22 mouse cellular contexts compared by ENCODE assay signal in genomic region chr13:41845013-41845412, GRCm38 (mm10). TPM values are rescaled to one million over a fixed set of nuclear protein-coding genes. Genes with fewer than 3 reads are reported as not detected.
DNase-seq lines count a peak whose midpoint lies in the region; ATAC-seq and TF ChIP-seq lines count a peak whose summit lies in the region.
"Had no signal": no experiment of that assay in that cellular context is flagged by ENCODE, and none has a peak within 500 bp of the region (broad histone marks: within the 10 kb centered on the region; RNA-seq: fewer than 3 reads in every experiment).

No protein-coding gene starts in this region.

- WGBS in lung, embryonic 14.5 days: 27% methylated on average over 5 of the region's 5 CpGs
- WGBS in lung, postnatal 0 days: 32% methylated on average over 5 of the region's 5 CpGs
- WGBS in midbrain, embryonic 16.5 days: 89% methylated on average over 5 of the region's 5 CpGs

- ATAC-seq in lung, embryonic 14.5 days (ENCODE audit: insufficient read depth): no peak
- ATAC-seq in lung, postnatal 0 days: no peak
- ATAC-seq in midbrain, embryonic 16.5 days: no peak
- ATAC-seq: activated CD4-positive, CD25-positive, alpha-beta regulatory T cell, adult 4 months; forebrain, embryonic 13.5 days; forebrain, embryonic 15.5 days; forebrain, postnatal 0 days; Patski had no signal

- no peak overlapping the region for H3K27ac ChIP-seq in lung, embryonic 14.5 days (ENCODE audit: low read depth)
- no peak overlapping the region for H3K27ac ChIP-seq in lung, postnatal 0 days (ENCODE audit: low read length)
- H3K27ac ChIP-seq in midbrain, embryonic 16.5 days (ENCODE audit: low read length): no peak overlapping the region
- H3K27ac ChIP-seq: embryonic facial prominence, embryonic 10.5 days; embryonic facial prominence, embryonic 12.5 days; forebrain, embryonic 13.5 days; forebrain, embryonic 15.5 days had no signal

- no peak overlapping the region for H3K4me2 ChIP-seq in lung, embryonic 14.5 days
- no peak overlapping the region for H3K4me2 ChIP-seq in lung, postnatal 0 days (replicated peaks; ENCODE audit: low read depth, low read length)
- no peak overlapping the region for H3K4me2 ChIP-seq in midbrain, embryonic 16.5 days (ENCODE audit: low read length)
- H3K4me2 ChIP-seq: embryonic facial prominence, embryonic 12.5 days; forebrain, embryonic 13.5 days; forebrain, embryonic 15.5 days had no signal

- no peak overlapping the region for H3K4me3 ChIP-seq in lung, embryonic 14.5 days (ENCODE audit: low read depth, low read length)
- no peak overlapping the region for H3K4me3 ChIP-seq in lung, postnatal 0 days (ENCODE audit: low read depth, low read length)
- no peak overlapping the region for H3K4me3 ChIP-seq in midbrain, embryonic 16.5 days (ENCODE audit: low read depth, low read length)
- H3K4me3 ChIP-seq: embryonic facial prominence, embryonic 10.5 days; embryonic facial prominence, embryonic 12.5 days; forebrain, embryonic 13.5 days; forebrain, embryonic 15.5 days had no signal

- TF ChIP-seq EP300 in lung, postnatal 0 days (IDR thresholded peaks at IDR 0.05): no peak

- no peak for TF ChIP-seq CTCF in lung, embryonic 14.5 days (IDR thresholded peaks at IDR 0.05; ENCODE audit: low read depth)
- TF ChIP-seq CTCF in lung, postnatal 0 days (IDR thresholded peaks at IDR 0.05): no peak

- H3K4me1 ChIP-seq in lung, embryonic 14.5 days (ENCODE audit: insufficient read depth): no peaks in the 10 kb centered on the region
- no peaks in the 10 kb centered on the region for H3K4me1 ChIP-seq in lung, postnatal 0 days (ENCODE audit: insufficient read depth, low read depth, low read length)
- H3K4me1 ChIP-seq in midbrain, embryonic 16.5 days (ENCODE audit: control insufficient read depth, insufficient read depth, low read length): no peaks in the 10 kb centered on the region
- H3K4me1 ChIP-seq: forebrain, embryonic 13.5 days; forebrain, embryonic 15.5 days had no signal

- H3K9me3 ChIP-seq in lung, embryonic 14.5 days (ENCODE audit: low read depth, low read length): no peaks in the 10 kb centered on the region
- H3K9me3 ChIP-seq in lung, postnatal 0 days (ENCODE audit: low read length): no peaks in the 10 kb centered on the region
- no peaks in the 10 kb centered on the region for H3K9me3 ChIP-seq in midbrain, embryonic 16.5 days (replicated peaks; ENCODE audit: control insufficient read depth, low read length, poor library complexity, severe bottlenecking)
- H3K9me3 ChIP-seq: embryonic facial prominence, embryonic 10.5 days; embryonic facial prominence, embryonic 12.5 days; forebrain, embryonic 13.5 days; forebrain, embryonic 15.5 days; G1E had no signal

- DNase-seq in heart, adult 11 months: peak; percentile 29
- DNase-seq in heart, adult 18-20 months: no peak
- peak; percentile 16 for DNase-seq in lung, embryonic 14.5 days
- DNase-seq in lung, postnatal 0 days (ENCODE audit: low spot score): no peak
- DNase-seq: adrenal gland, adult 8-10 months; adrenal gland, postnatal 36 days; cerebellum, adult 11-12 months; cerebellum, adult 2 months; cerebellum, adult 9-10 months; cerebellum, postnatal 10 days; cerebellum, postnatal 25 days; forebrain, postnatal 0 days had no signal

- H3K9ac ChIP-seq in lung, embryonic 14.5 days: no peak overlapping the region
- no peak overlapping the region for H3K9ac ChIP-seq in lung, postnatal 0 days (replicated peaks; ENCODE audit: low read depth)
- no peak overlapping the region for H3K9ac ChIP-seq in midbrain, embryonic 16.5 days (ENCODE audit: low read depth, low read length)
- H3K9ac ChIP-seq: embryonic facial prominence, embryonic 12.5 days; forebrain, embryonic 13.5 days; forebrain, embryonic 15.5 days; forebrain, postnatal 0 days had no signal

- no peaks in the 10 kb centered on the region for H3K36me3 ChIP-seq in lung, embryonic 14.5 days (ENCODE audit: insufficient read depth)
- H3K36me3 ChIP-seq in lung, postnatal 0 days (ENCODE audit: insufficient read depth, low read length): no peaks in the 10 kb centered on the region
- H3K36me3 ChIP-seq in midbrain, embryonic 16.5 days (ENCODE audit: control insufficient read depth, insufficient read depth, low read length): no peaks in the 10 kb centered on the region
- H3K36me3 ChIP-seq: embryonic facial prominence, embryonic 10.5 days; embryonic facial prominence, embryonic 12.5 days; forebrain, embryonic 15.5 days; G1E had no signal

- no peaks in the 10 kb centered on the region for H3K27me3 ChIP-seq in lung, embryonic 14.5 days (ENCODE audit: insufficient read depth, low read length)
- no peaks in the 10 kb centered on the region for H3K27me3 ChIP-seq in lung, postnatal 0 days (replicated peaks; ENCODE audit: insufficient read depth, low read length)
- no peaks in the 10 kb centered on the region for H3K27me3 ChIP-seq in midbrain, embryonic 16.5 days (ENCODE audit: control insufficient read depth, insufficient read depth, low read depth, low read length)
- H3K27me3 ChIP-seq: embryonic facial prominence, embryonic 12.5 days; forebrain, embryonic 13.5 days; forebrain, embryonic 15.5 days; Patski had no signal

RNA-seq across cellular contexts. Expression of gene Adtrp, which starts 2.5 kb away (rescaled TPM):
- 1 to 10 TPM in 1 of 2 experiments, under 1 TPM in 1; 0.87 to 6.5 TPM for total RNA-seq in heart, adult 18-20 months (2021)
- not detected in 2 replicates for polyA plus RNA-seq in lung, embryonic 14.5 days (2014; fragmentation: Nextera tagmentation; extraction: Ambion mirVana)
- 0.43 and 0.61 TPM in 2 replicates for polyA plus RNA-seq in lung, postnatal 0 days (2015; fragmentation: Nextera tagmentation; extraction: Ambion mirVana)
- not detected in 2 replicates for polyA plus RNA-seq in midbrain, embryonic 16.5 days (2015; fragmentation: Nextera tagmentation; extraction: Ambion mirVana)
- total RNA-seq: forebrain, postnatal 0 days; G1E had no signal
- polyA plus RNA-seq: C2C12; embryonic facial prominence, embryonic 10.5 days; forebrain, embryonic 11.5 days; forebrain, embryonic 13.5 days; forebrain, embryonic 15.5 days; forebrain, postnatal 0 days; G1E; Patski had no signal

Comparison
In these comparisons a context has a peak if more than half of its experiments do, and no peak if none do; other contexts are left out.
1. DNase-seq: peak in heart, adult 11 months (single experiment) and lung, embryonic 14.5 days (single experiment); none in heart, adult 18-20 months (0 of 2) and lung, postnatal 0 days (single experiment).